Mouse (Mus musculus) G1E (cell line): Measurements from ENCODE around the gene Vmn1r202. TPM values are rescaled to one million over a fixed set of nuclear protein-coding genes. Genes with fewer than 3 reads are reported as not detected.
"Not testable (repeated sequence)": the region's sequence is repeated elsewhere in the genome, so short reads cannot be mapped to it uniquely, and the experiment has no call there.

Experiments
- ATAC-seq: 2 replicates; pipeline ENCODE4 v1.8.0; 2016; ENCODE audit warnings: mild to moderate bottlenecking; ENCODE audit not compliant: insufficient number of reproducible peaks, poor library complexity, low FRiP score, severe bottlenecking; ENCODE audit errors: extremely low read depth
- DNase-seq: peaks from one replicate; pipeline ENCODE4 v3.0.0; 2012; ENCODE audit warnings: low spot score
- H3K27me3 ChIP-seq: 2 replicates; pipeline ENCODE4 v1.6.1; 2012; ENCODE audit warnings: mild to moderate bottlenecking, low read length, inconsistent platforms; ENCODE audit not compliant: insufficient read depth
- H3K36me3 ChIP-seq: replicated peaks from 2 replicates; pipeline ENCODE3; 2012; ENCODE audit warnings: mild to moderate bottlenecking, inconsistent platforms
- H3K4me1 ChIP-seq: 2 replicates; pipeline ENCODE4 v1.6.1; 2012; ENCODE audit warnings: low read depth, low read length, inconsistent platforms, mixed read lengths; ENCODE audit not compliant: insufficient read depth
- H3K4me3 ChIP-seq: 2 replicates; pipeline ENCODE4 v1.5.1; 2012; ENCODE audit warnings: low read depth, mild to moderate bottlenecking, inconsistent platforms, low read length, moderate library complexity, mixed read lengths
- H3K9me3 ChIP-seq: replicated peaks from 2 replicates; pipeline ENCODE4 v1.6.1; 2012; ENCODE audit warnings: inconsistent platforms
- CTCF ChIP-seq: IDR thresholded peaks from 2 replicates; pipeline ENCODE4 v1.5.1; 2012; ENCODE audit warnings: low read depth, low read length, inconsistent platforms, mixed read lengths
- GATA1 ChIP-seq: IDR thresholded peaks from 2 replicates; pipeline ENCODE4 v1.6.1; 2012; ENCODE audit warnings: borderline replicate concordance, low read length, inconsistent platforms, mixed read lengths
- GATA2 ChIP-seq: IDR thresholded peaks from 2 replicates; pipeline ENCODE4 v1.6.1; 2012; ENCODE audit warnings: low read depth, low read length, inconsistent platforms, borderline replicate concordance
- POLR2AphosphoS5 ChIP-seq: IDR thresholded peaks from 2 replicates; pipeline ENCODE4 v1.6.1; 2012; ENCODE audit warnings: low read depth, low read length, inconsistent platforms; ENCODE audit not compliant: insufficient replicate concordance
- TAL1 ChIP-seq: conservative IDR thresholded peaks from 2 replicates; pipeline ENCODE4 v1.6.1; 2012; ENCODE audit warnings: low read depth, low read length, inconsistent platforms, mixed read lengths
- polyA plus RNA-seq: library from polyadenylated mRNA; stranded (reverse); fragments of >175 nt; gene quantifications from 2 replicates; pipeline ENCODE4 v1.2.3, GENCODE M21; 2012
- total RNA-seq, 2 experiments: library from RNA; stranded (forward) in 1 of 2; stranded (reverse) in 1 of 2; fragments of 200-1000 nt in 1 of 2; fragments of >200 nt in 1 of 2; fragmentation: Nextera tagmentation in 1 of 2; gene quantifications; 2 replicates each; pipeline ENCODE4 v1.2.3; 2014 to 2017

Vmn1r202 gene
- total RNA-seq (2014; fragmentation: Nextera tagmentation), result not detected in 2 replicates
- total RNA-seq (2017), result 0.05 and 0.06 TPM in 2 replicates
- not detected in 2 replicates for polyA plus RNA-seq

GRCm38 (mm10) chr13:22505281-22505680 lies at the start of gene Vmn1r202:
TSS of gene Vmn1r202 (minus strand) at chr13:22505381.
- H3K4me1 ChIP-seq, result no peaks in the 10 kb centered on the region
- no peaks in the 10 kb centered on the region for H3K36me3 ChIP-seq
- no peak within 1 kb of the TSS for H3K4me3 ChIP-seq
- H3K27me3 ChIP-seq, result no peaks in the 10 kb centered on the region
- TF ChIP-seq GATA1, result no peak
- no peak for TF ChIP-seq GATA2
- TF ChIP-seq POLR2AphosphoS5, result no peak
- no peak for TF ChIP-seq CTCF
- no peak for TF ChIP-seq TAL1
- H3K9me3 ChIP-seq, result no peaks in the 10 kb centered on the region
- no peak for ATAC-seq
- no peak for DNase-seq

DNA sequence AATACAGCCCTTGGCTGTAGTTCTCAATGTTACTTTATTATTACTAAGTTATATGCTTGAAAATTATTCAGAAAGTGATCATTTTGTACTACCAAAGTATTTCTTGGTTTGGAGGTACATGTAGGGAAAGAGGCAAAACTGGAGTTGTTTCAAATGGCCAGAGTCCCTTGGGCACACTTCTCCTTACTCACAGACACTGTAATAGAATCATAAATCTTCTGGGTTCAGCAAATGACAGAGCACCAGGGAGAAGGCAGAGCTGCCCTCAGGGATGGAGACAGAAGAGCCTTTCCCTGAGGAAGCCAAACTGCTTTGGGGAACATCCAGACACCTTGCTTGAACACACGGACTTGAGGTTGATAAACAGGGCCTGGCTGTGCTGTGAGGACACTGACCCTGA lies 47.7 kb upstream of the Vmn1r202 start, which contains the start of gene Vmn1r204:
TSS of gene Vmn1r204 (plus strand) at position 301 of the 400 bp plus-strand sequence.
- DNase-seq, ATAC-seq, H3K27me3 ChIP-seq: not testable (repeated sequence)

DNA sequence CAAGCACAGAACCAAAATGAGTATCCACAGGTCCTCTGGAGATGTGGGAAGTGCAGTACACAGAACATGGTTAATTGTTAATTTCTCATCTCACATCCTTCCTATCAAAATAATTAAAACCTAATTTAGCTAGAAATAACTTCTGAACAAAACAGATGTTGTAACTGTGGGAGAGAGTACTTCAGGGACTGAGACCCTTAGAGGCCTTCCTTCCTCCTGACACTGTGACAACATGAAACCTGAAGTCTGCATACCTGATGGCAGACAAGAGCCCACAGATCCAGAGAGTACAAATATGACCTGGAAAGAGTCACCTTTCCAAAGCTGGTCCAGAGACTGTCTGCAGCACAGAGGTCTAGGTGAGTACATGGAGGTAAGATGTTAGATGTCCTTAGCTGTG lies 12.6 kb upstream of the Vmn1r202 start, which contains the start of gene Vmn1r203:
TSS of gene Vmn1r203 (plus strand) at position 301 of the 400 bp plus-strand sequence.
- Histone ChIP-seq H3K9me3 (no peaks in the 10 kb centered on the region), H3K27me3 (no peaks in the 10 kb centered on the region), H3K4me3 (no peak within 1 kb of the TSS), H3K36me3 (no peaks in the 10 kb centered on the region), H3K4me1 (no peaks in the 10 kb centered on the region)
- TF ChIP-seq GATA1, result no peak
- no peak for TF ChIP-seq POLR2AphosphoS5
- no peak for TF ChIP-seq CTCF
- no peak for TF ChIP-seq GATA2
- TF ChIP-seq TAL1, result no peak
- no peak for DNase-seq
- ATAC-seq, result no peak

More for the DNA sequence above, 47.7 kb upstream of the Vmn1r202 start, which contains the start of gene Vmn1r204:
- H3K36me3 ChIP-seq, H3K9me3 ChIP-seq, H3K4me3 ChIP-seq, H3K4me1 ChIP-seq: not testable (repeated sequence)

GRCm38 (mm10) chr13:22502431-22502830 lies 2.8 kb downstream of the Vmn1r202 start:
- no peaks in the 10 kb centered on the region for H3K27me3 ChIP-seq
- no peak overlapping the region for H3K4me3 ChIP-seq
- TF ChIP-seq GATA2, result no peak
- no peaks in the 10 kb centered on the region for H3K4me1 ChIP-seq
- ATAC-seq (no peak), DNase-seq (no peak)
- no peaks in the 10 kb centered on the region for H3K36me3 ChIP-seq
- no peaks in the 10 kb centered on the region for H3K9me3 ChIP-seq

DNA sequence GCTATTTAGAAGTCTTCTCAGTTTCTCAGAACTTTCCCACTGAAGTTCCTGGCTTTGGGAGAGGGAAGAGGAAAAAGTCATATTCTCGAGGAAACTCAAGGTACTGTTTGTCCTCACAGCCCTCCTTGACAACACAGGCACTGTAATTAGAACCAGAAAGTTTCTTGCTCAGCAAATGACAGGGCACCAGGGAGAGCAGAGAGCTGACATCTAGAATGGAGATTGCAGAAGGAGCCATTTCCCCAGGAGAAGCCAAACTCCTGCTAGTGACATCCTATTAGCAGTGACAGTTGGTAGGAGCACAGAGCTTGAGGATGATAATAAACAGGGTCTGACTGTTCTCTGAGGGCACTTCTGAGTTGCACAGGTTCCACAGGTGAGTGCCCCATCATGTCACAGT lies 33.6 kb downstream of the Vmn1r202 start, which contains the start of gene Vmn1r201:
TSS of gene Vmn1r201 (plus strand) at position 301 of the 400 bp plus-strand sequence.
- TF ChIP-seq POLR2AphosphoS5 (no peak), CTCF (no peak), GATA1 (no peak), TAL1 (no peak), GATA2 (no peak)
- DNase-seq, result no peak
- Histone ChIP-seq H3K4me1 (no peaks in the 10 kb centered on the region), H3K27me3 (no peaks in the 10 kb centered on the region), H3K9me3 (no peaks in the 10 kb centered on the region), H3K4me3 (no peak within 1 kb of the TSS), H3K36me3 (no peaks in the 10 kb centered on the region)
- no peak for ATAC-seq

GRCm38 (mm10) chr13:22455145-22455544 lies 50.0 kb downstream of the Vmn1r202 start:
- ATAC-seq (no peak), DNase-seq (no peak)
- Histone ChIP-seq H3K4me3 (no peak overlapping the region), H3K36me3 (no peaks in the 10 kb centered on the region), H3K27me3 (no peaks in the 10 kb centered on the region), H3K4me1 (no peaks in the 10 kb centered on the region), H3K9me3 (no peaks in the 10 kb centered on the region)
- no peak for TF ChIP-seq TAL1
- no peak for TF ChIP-seq GATA2
- no peak for TF ChIP-seq GATA1

Other genes with a start within 250 kb of the Vmn1r202 start
- gene Vmn1r195, start 234.9 kb downstream of the Vmn1r202 start, total RNA-seq (2014; fragmentation: Nextera tagmentation), result not detected in 2 replicates
- gene Vmn1r195, start 234.9 kb downstream of the Vmn1r202 start, total RNA-seq (2017), result 0.12 TPM in 1 of 2 replicates, not detected in the other
- not detected in 2 replicates for gene Vmn1r195, start 234.9 kb downstream of the Vmn1r202 start, polyA plus RNA-seq
- gene Vmn1r196, start 215.5 kb downstream of the Vmn1r202 start, total RNA-seq (2014; fragmentation: Nextera tagmentation), result not detected in 2 replicates
- gene Vmn1r196, start 215.5 kb downstream of the Vmn1r202 start, total RNA-seq (2017), result 0.05 and 0.06 TPM in 2 replicates
- gene Vmn1r196, start 215.5 kb downstream of the Vmn1r202 start, polyA plus RNA-seq, result not detected in 2 replicates
- not detected in 2 replicates for gene Vmn1r197, start 180.8 kb downstream of the Vmn1r202 start, total RNA-seq (2014; fragmentation: Nextera tagmentation)
- 0.22 TPM in 1 of 2 replicates, not detected in the other for gene Vmn1r197, start 180.8 kb downstream of the Vmn1r202 start, total RNA-seq (2017)
- 0.08 TPM in 1 of 2 replicates, not detected in the other for gene Vmn1r197, start 180.8 kb downstream of the Vmn1r202 start, polyA plus RNA-seq
- gene Vmn1r198, start 155.0 kb downstream of the Vmn1r202 start, total RNA-seq (2014; fragmentation: Nextera tagmentation), result not detected in 2 replicates
- gene Vmn1r198, start 155.0 kb downstream of the Vmn1r202 start, total RNA-seq (2017), result 0.06 and 0.11 TPM in 2 replicates
- gene Vmn1r198, start 155.0 kb downstream of the Vmn1r202 start, polyA plus RNA-seq, result not detected in 2 replicates
- not detected in 2 replicates for gene Vmn1r199, start 125.6 kb downstream of the Vmn1r202 start, total RNA-seq (2014; fragmentation: Nextera tagmentation)
- gene Vmn1r199, start 125.6 kb downstream of the Vmn1r202 start, total RNA-seq (2017), result 0.05 and 0.06 TPM in 2 replicates
- not detected in 2 replicates for gene Vmn1r199, start 125.6 kb downstream of the Vmn1r202 start, polyA plus RNA-seq
- not detected in 2 replicates for gene Vmn1r200, start 115.0 kb downstream of the Vmn1r202 start, total RNA-seq (2014; fragmentation: Nextera tagmentation)
- gene Vmn1r200, start 115.0 kb downstream of the Vmn1r202 start, total RNA-seq (2017), result 0.22 TPM in 1 of 2 replicates, not detected in the other
- gene Vmn1r200, start 115.0 kb downstream of the Vmn1r202 start, polyA plus RNA-seq, result not detected in 2 replicates
- gene Vmn1r201, start 33.5 kb downstream of the Vmn1r202 start, total RNA-seq (2014; fragmentation: Nextera tagmentation), result not detected in 2 replicates
- 0.05 and 0.17 TPM in 2 replicates for gene Vmn1r201, start 33.5 kb downstream of the Vmn1r202 start, total RNA-seq (2017)
- not detected in 2 replicates for gene Vmn1r201, start 33.5 kb downstream of the Vmn1r202 start, polyA plus RNA-seq
- not detected in 2 replicates for gene Vmn1r203, start 12.7 kb upstream of the Vmn1r202 start, total RNA-seq (2014; fragmentation: Nextera tagmentation)
- 0.12 and 0.27 TPM in 2 replicates for gene Vmn1r203, start 12.7 kb upstream of the Vmn1r202 start, total RNA-seq (2017)
- gene Vmn1r203, start 12.7 kb upstream of the Vmn1r202 start, polyA plus RNA-seq, result not detected in 2 replicates
- not detected in 2 replicates for gene Vmn1r204, start 47.8 kb upstream of the Vmn1r202 start, total RNA-seq (2014; fragmentation: Nextera tagmentation)
- 0.12 and 0.22 TPM in 2 replicates for gene Vmn1r204, start 47.8 kb upstream of the Vmn1r202 start, total RNA-seq (2017)
- not detected in 2 replicates for gene Vmn1r204, start 47.8 kb upstream of the Vmn1r202 start, polyA plus RNA-seq
- not detected in 2 replicates for gene Vmn1r205, start 87.6 kb upstream of the Vmn1r202 start, total RNA-seq (2014; fragmentation: Nextera tagmentation)
- 0.11 TPM in 1 of 2 replicates, not detected in the other for gene Vmn1r205, start 87.6 kb upstream of the Vmn1r202 start, total RNA-seq (2017)
- gene Vmn1r205, start 87.6 kb upstream of the Vmn1r202 start, polyA plus RNA-seq, result not detected in 2 replicates
- not detected in 2 replicates for gene Vmn1r206, start 118.9 kb upstream of the Vmn1r202 start, total RNA-seq (2014; fragmentation: Nextera tagmentation)
- gene Vmn1r206, start 118.9 kb upstream of the Vmn1r202 start, total RNA-seq (2017), result 0.11 TPM in 1 of 2 replicates, not detected in the other
- gene Vmn1r206, start 118.9 kb upstream of the Vmn1r202 start, polyA plus RNA-seq, result not detected in 2 replicates
- gene Vmn1r207-ps, start 224.2 kb upstream of the Vmn1r202 start, total RNA-seq (2014; fragmentation: Nextera tagmentation), result not detected in 2 replicates
- 0.06 and 0.22 TPM in 2 replicates for gene Vmn1r207-ps, start 224.2 kb upstream of the Vmn1r202 start, total RNA-seq (2017)
- gene Vmn1r207-ps, start 224.2 kb upstream of the Vmn1r202 start, polyA plus RNA-seq, result not detected in 2 replicates